In genomic region chr7:128779305-128779704, GRCm38 (mm10) we compare ENCODE assay signal across 8 mouse cellular contexts. TPM values are rescaled to one million over a fixed set of nuclear protein-coding genes. Genes with fewer than 3 reads are reported as not detected.
DNase-seq lines count a peak whose midpoint lies in the region; ATAC-seq lines count a peak whose summit lies in the region.

No protein-coding gene starts in this region.

- 53% methylated on average over 6 of the region's 6 CpGs for WGBS in heart, embryonic 12.5 days

- H3K4me2 ChIP-seq in heart, embryonic 12.5 days = no peak overlapping the region

- H3K27me3 ChIP-seq in heart, embryonic 12.5 days (replicated peaks) = no peaks in the 10 kb centered on the region

- H3K4me3 ChIP-seq in heart, embryonic 12.5 days = no peak overlapping the region

- no peak for ATAC-seq in heart, embryonic 12.5 days (ENCODE audit: insufficient number of reproducible peaks, low FRiP score)

- H3K4me1 ChIP-seq in heart, embryonic 12.5 days (replicated peaks) = no peaks in the 10 kb centered on the region

- peaks cover 85% of the 10 kb centered on the region for H3K36me3 ChIP-seq in heart, embryonic 12.5 days

- no peak overlapping the region for H3K27ac ChIP-seq in heart, embryonic 12.5 days (ENCODE audit: poor library complexity, severe bottlenecking)

- H3K9me3 ChIP-seq in heart, embryonic 12.5 days (replicated peaks) = no peaks in the 10 kb centered on the region

- no peak overlapping the region for H3K9ac ChIP-seq in heart, embryonic 12.5 days

- DNase-seq in heart, adult 11 months = peak; percentile 24
- DNase-seq in MN1 (ENCODE audit: low spot score) = peak; percentile 81
- peak; percentile 22 for DNase-seq in cerebellum, adult 9-11 months
- DNase-seq in frontal cortex, adult 2 months (ENCODE audit: extremely low spot score in 1 of 2, low spot score in 1 of 2) = peak; percentile 17 to 78
- DNase-seq in layer of hippocampus, adult 11-12 months (ENCODE audit: low spot score) = peak; percentile 65
- DNase-seq in lung, postnatal 10 days = peak; percentile 56
- DNase-seq in right cerebral cortex, postnatal 10 days (ENCODE audit: low spot score in 2 of 2) = peak; percentile 76 to 80

RNA-seq across cellular contexts. Expression of gene Sec23ip, which starts 34.6 kb away (rescaled TPM):
- polyA plus RNA-seq in heart, embryonic 12.5 days (2016; fragmentation: Nextera tagmentation; extraction: Ambion mirVana) = 36.9 and 39.1 TPM in 2 replicates
- 18.2 and 19.0 TPM in 2 replicates for polyA plus RNA-seq in frontal cortex, adult 2 months (2012; rRNA removed)

RNA-seq across cellular contexts. Expression of gene Mcmbp, which starts 39.0 kb away (rescaled TPM):
- polyA plus RNA-seq in heart, embryonic 12.5 days (2016; fragmentation: Nextera tagmentation; extraction: Ambion mirVana) = 46.6 and 49.4 TPM in 2 replicates
- polyA plus RNA-seq in frontal cortex, adult 2 months (2012; rRNA removed) = 17.5 and 19.0 TPM in 2 replicates

Comparison
In these comparisons a context has a peak if more than half of its experiments do, and no peak if none do; other contexts are left out.
1. DNase-seq: peak in every context shown above with its lines; median percentile 81 in MN1; 78 in right cerebral cortex, postnatal 10 days; 65 in layer of hippocampus, adult 11-12 months; 56 in lung, postnatal 10 days; 48 in frontal cortex, adult 2 months; 24 in heart, adult 11 months; 22 in cerebellum, adult 9-11 months.